Mouse (Mus musculus) lung, embryonic 14.5 days (tissue): ENCODE measurements at regions not wholly inside any gene's neighbourhood (a gene's known extent, or its start where the extent isn't known, plus 50 kb on each side); places are given as distances from the start of the nearest gene placed in this dataset.

Experiments used
- ATAC-seq: fragments of 200-750 bp; cut with Nextera tagmentation; 2 replicates; pipeline ENCODE4 v1.8.0; 2017; ENCODE audit warnings: mild to moderate bottlenecking, moderate TSS enrichment, moderate library complexity; ENCODE audit not compliant: insufficient read depth
- DNase-seq: peaks from one replicate; pipeline ENCODE4 v3.0.0-alpha.2; 2015
- H3K27ac ChIP-seq: fragments of 300-500 bp; sonication (generic); 2 replicates; pipeline ENCODE4 v1.5.1; 2014; ENCODE audit warnings: low read depth, mild to moderate bottlenecking, moderate library complexity
- H3K27me3 ChIP-seq: fragments of 300-500 bp; sonication (generic); 2 replicates; pipeline ENCODE4 v1.6.1; 2014; ENCODE audit warnings: low read length, control low read depth; ENCODE audit not compliant: insufficient read depth
- H3K36me3 ChIP-seq: fragments of 300-500 bp; sonication (generic); 2 replicates; pipeline ENCODE4 v1.6.1; 2014; ENCODE audit warnings: control low read depth; ENCODE audit not compliant: insufficient read depth
- H3K4me1 ChIP-seq: fragments of 300-500 bp; sonication (generic); 2 replicates; pipeline ENCODE4 v1.6.1; 2014; ENCODE audit warnings: antibody characterized with exemption, control low read depth; ENCODE audit not compliant: insufficient read depth
- H3K4me2 ChIP-seq: fragments of 300-500 bp; sonication (generic); 2 replicates; pipeline ENCODE4 v1.6.1; 2014; ENCODE audit warnings: mild to moderate bottlenecking
- H3K4me3 ChIP-seq: fragments of 300-500 bp; sonication (generic); 2 replicates; pipeline ENCODE4 v1.5.1; 2014; ENCODE audit warnings: low read depth, low read length
- H3K9ac ChIP-seq: fragments of 300-500 bp; sonication (generic); 2 replicates; pipeline ENCODE4 v1.6.1; 2014
- H3K9me3 ChIP-seq: fragments of 300-500 bp; sonication (generic); 2 replicates; pipeline ENCODE4 v1.6.1; 2016; ENCODE audit warnings: low read depth, low read length, control low read depth
- CTCF ChIP-seq: IDR thresholded peaks from 2 replicates; pipeline ENCODE4 v1.5.1; 2016; ENCODE audit warnings: antibody characterized with exemption, low read depth
- WGBS: fragments of 180-500 bp; shearing (Covaris S2); extraction: QIAGEN DNeasy Blood & Tissue Kit; methylation state at CpG from one replicate; pipeline ENCODE4 v1.1.7; 2014; 5-methylcytosine and 5-hydroxymethylcytosine counted together

GRCm38 (mm10) chr7:70279927-70280642 lies 86.5 kb downstream of the Nr2f2 start:
- Histone ChIP-seq H3K4me1 (0 out of 2 replicates have a peak, but pooled peaks cover 4% of the 10 kb centered on the region), H3K4me3 (peak overlapping the region; percentile 35), H3K27ac (no peak overlapping the region), H3K9me3 (no peaks in the 10 kb centered on the region), H3K4me2 (peak overlapping the region; percentile 62), H3K36me3 (no peaks in the 10 kb centered on the region), H3K27me3 (peaks cover 64% of the 10 kb centered on the region), H3K9ac (no peak overlapping the region)
- WGBS = 3% methylated on average over 31 of the region's 31 CpGs
- no peak for TF ChIP-seq CTCF
- DNase-seq (peak; percentile 24), ATAC-seq (peak; percentile 14; the same call in 1 of the 2 replicates)

GRCm38 (mm10) chr7:70279101-70279500 lies 87.4 kb downstream of the Nr2f2 start:
- Histone ChIP-seq H3K9ac (no peak overlapping the region), H3K4me3 (no peak overlapping the region), H3K9me3 (no peaks in the 10 kb centered on the region), H3K4me1 (0 out of 2 replicates have a peak, but pooled peaks cover 4% of the 10 kb centered on the region), H3K27me3 (peaks cover 54% of the 10 kb centered on the region), H3K4me2 (no peak overlapping the region), H3K27ac (no peak overlapping the region), H3K36me3 (no peaks in the 10 kb centered on the region)
- no peak for ATAC-seq
- WGBS = 27% methylated on average over 3 of the region's 3 CpGs
- no peak for DNase-seq
- no peak for TF ChIP-seq CTCF

GRCm38 (mm10) chr7:70276078-70276477 lies 90.5 kb downstream of the Nr2f2 start:
- 0 out of 2 replicates have a peak, but pooled peaks cover under 1% of the 10 kb centered on the region for H3K4me1 ChIP-seq
- WGBS = 59% methylated on average over 2 of the region's 2 CpGs
- no peak overlapping the region for H3K4me2 ChIP-seq
- H3K27me3 ChIP-seq = peaks cover 24% of the 10 kb centered on the region
- DNase-seq (no peak), ATAC-seq (no peak)
- H3K36me3 ChIP-seq = no peaks in the 10 kb centered on the region
- no peak overlapping the region for H3K27ac ChIP-seq
- no peak for TF ChIP-seq CTCF
- no peak overlapping the region for H3K9ac ChIP-seq
- no peak overlapping the region for H3K4me3 ChIP-seq
- H3K9me3 ChIP-seq = no peaks in the 10 kb centered on the region

- H3K4me3 ChIP-seq = no peak overlapping the region
- TF ChIP-seq CTCF = no peak
- 10% methylated on average over 2 of the region's 2 CpGs for WGBS
- ATAC-seq (no peak), DNase-seq (no peak)
- no peaks in the 10 kb centered on the region for H3K4me1 ChIP-seq
- no peak overlapping the region for H3K9ac ChIP-seq
- H3K27me3 ChIP-seq = peaks cover 9% of the 10 kb centered on the region
- no peak overlapping the region for H3K4me2 ChIP-seq
- H3K9me3 ChIP-seq = no peaks in the 10 kb centered on the region
- no peak overlapping the region for H3K27ac ChIP-seq
- H3K36me3 ChIP-seq = no peaks in the 10 kb centered on the region
Measured at GRCm38 (mm10) chr7:70274312-70274711, 92.2 kb downstream of the Nr2f2 start.

DNA sequence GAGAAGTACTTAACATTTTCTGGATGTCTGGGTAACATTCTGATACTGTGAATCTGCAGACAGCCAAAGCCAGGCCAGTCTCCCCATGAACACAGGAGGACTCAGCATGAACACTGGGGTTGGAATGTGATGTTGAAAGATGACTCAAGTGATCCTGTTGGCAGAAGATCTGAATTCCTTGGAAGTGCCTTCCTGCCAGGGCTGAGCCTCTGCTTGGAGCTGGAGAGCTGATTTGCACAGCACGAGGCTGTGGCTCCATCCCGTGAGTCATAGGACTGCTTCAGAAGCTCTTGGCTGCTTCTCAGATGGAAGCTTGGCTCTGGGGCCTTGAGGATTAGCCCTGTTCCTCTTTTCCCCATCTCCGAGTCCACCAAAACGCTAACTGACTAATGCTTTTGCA lies 99.5 kb downstream of the Nr2f2 start:
- ATAC-seq (peak; percentile 52; the same call in 1 of the 2 replicates), DNase-seq (peak; percentile 49)
- no peak overlapping the region for H3K27ac ChIP-seq
- no peaks in the 10 kb centered on the region for H3K4me1 ChIP-seq
- no peaks in the 10 kb centered on the region for H3K36me3 ChIP-seq
- H3K4me2 ChIP-seq = no peak overlapping the region
- no peaks in the 10 kb centered on the region for H3K9me3 ChIP-seq
- no peak for TF ChIP-seq CTCF
- no peaks in the 10 kb centered on the region for H3K27me3 ChIP-seq
- no peak overlapping the region for H3K4me3 ChIP-seq
- 36% methylated on average over 4 of the region's 4 CpGs for WGBS
- no peak overlapping the region for H3K9ac ChIP-seq

DNA sequence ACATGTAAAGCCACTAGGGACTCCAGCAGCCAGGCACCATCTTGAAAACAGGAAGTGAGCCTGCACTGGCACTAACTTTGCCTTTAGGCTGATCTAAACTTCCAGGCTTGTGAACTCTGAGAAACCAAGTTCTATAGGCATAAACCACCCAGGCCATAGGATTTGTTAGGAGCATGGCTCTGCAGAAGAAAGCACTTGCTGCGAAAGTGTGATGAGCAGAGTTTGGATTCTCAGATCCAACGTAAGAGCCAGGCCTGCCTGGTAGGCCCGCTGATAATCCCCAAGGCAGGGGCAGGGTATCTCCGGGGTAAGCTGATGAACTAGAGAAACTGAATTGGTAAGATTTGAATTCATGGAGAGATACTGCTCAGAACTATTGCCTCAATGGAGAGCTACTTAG lies 109.7 kb downstream of the Nr2f2 start:
- no peak for DNase-seq
- H3K4me2 ChIP-seq = no peak overlapping the region
- no peaks in the 10 kb centered on the region for H3K4me1 ChIP-seq
- no peak overlapping the region for H3K9ac ChIP-seq
- no peak overlapping the region for H3K27ac ChIP-seq
- H3K36me3 ChIP-seq = no peaks in the 10 kb centered on the region
- WGBS = 97% methylated on average over 4 of the region's 4 CpGs
- no peak for TF ChIP-seq CTCF
- no peaks in the 10 kb centered on the region for H3K27me3 ChIP-seq
- no peak overlapping the region for H3K4me3 ChIP-seq
- no peak for ATAC-seq
- no peaks in the 10 kb centered on the region for H3K9me3 ChIP-seq

- TF ChIP-seq CTCF = no peak
Measured at GRCm38 (mm10) chr7:70255072-70255471, 111.5 kb downstream of the Nr2f2 start.

More at GRCm38 (mm10) chr7:70255072-70255471, 111.5 kb downstream of the Nr2f2 start:
- Histone ChIP-seq H3K4me1 (no peaks in the 10 kb centered on the region), H3K9me3 (no peaks in the 10 kb centered on the region), H3K27ac (no peak overlapping the region), H3K4me3 (no peak overlapping the region), H3K27me3 (no peaks in the 10 kb centered on the region), H3K9ac (no peak overlapping the region), H3K36me3 (no peaks in the 10 kb centered on the region), H3K4me2 (no peak overlapping the region)
- DNase-seq (no peak), ATAC-seq (no peak)
- WGBS = 37% methylated on average over 3 of the region's 3 CpGs
